Mouse (Mus musculus): ENCODE results near the gene Pagr1a. TPM values are rescaled to one million over a fixed set of nuclear protein-coding genes. Genes with fewer than 3 reads are reported as not detected.

Pagr1a gene
- polyA plus RNA-seq, 1 experiment from 2014 or later: 43.9 TPM

DNA sequence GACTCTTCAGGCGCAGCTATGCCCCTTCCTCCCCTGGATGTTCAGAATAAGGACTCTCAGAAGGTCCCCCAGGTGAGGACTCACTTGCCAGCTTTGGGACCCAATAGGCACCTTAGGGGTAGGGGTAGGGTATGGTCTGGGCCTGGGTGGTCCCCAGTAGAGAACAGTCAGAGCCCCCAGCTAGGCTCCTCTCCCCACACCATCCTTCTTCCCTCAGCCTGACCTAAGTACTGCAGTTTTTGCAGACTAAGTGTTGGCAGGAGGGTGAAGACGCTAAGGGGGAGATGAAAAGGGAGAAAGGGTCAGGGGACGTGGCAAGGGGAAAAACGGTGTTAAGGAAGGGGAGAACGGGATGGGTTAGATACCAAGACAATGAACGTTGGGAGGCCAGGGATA is 796 bp upstream of the Pagr1a start:
- Histone ChIP-seq H3K9ac (ENCODE audit: low read length) (no peak overlapping the region), H3K4me2 (ENCODE audit: low read length) (peak overlapping the region; percentile 88), H3K4me1 (replicated peaks; ENCODE audit: control insufficient read depth, insufficient read depth, low read length) (peaks cover 50% of the 10 kb centered on the region), H3K9me3 (ENCODE audit: control insufficient read depth, low read length) (no peaks in the 10 kb centered on the region), H3K4me3 (ENCODE audit: low read depth, low read length) (no peak overlapping the region), H3K36me3 (ENCODE audit: control insufficient read depth, insufficient read depth, low read length) (peaks cover 32% of the 10 kb centered on the region), H3K27me3 (replicated peaks; ENCODE audit: control insufficient read depth, insufficient read depth, low read length) (no peaks in the 10 kb centered on the region), H3K27ac (ENCODE audit: low read depth) (peak overlapping the region; percentile 65)
- 38% methylated on average over 6 of the region's 6 CpGs for WGBS
- DNase-seq (ENCODE audit: low spot score) (no peak), ATAC-seq (replicated peaks; ENCODE audit: low FRiP score, low TSS enrichment, low read depth) (no peak)

DNA sequence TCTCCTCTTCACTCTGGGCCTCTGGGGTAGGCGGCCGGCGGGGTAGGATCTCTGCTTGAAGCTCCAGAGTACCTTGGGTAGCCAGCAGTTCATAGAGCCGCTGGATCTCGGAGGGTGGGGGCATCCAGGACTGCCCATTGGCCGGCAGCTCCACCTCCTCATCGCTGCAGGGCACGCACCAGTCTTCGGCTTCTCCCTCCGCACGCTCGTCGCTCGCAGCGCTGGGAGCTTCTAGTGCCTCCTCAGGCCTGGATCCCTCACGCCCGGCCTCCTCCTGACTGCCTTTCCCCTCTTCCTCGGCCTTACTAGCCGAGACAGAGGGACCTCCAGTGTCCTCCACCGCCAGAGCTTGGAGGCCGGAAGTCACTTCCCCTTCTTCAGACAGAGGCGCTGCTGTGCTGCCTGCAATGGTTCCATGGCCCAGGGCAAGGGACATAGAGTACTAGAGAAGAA is 640 bp downstream of the Pagr1a start:
- Histone ChIP-seq H3K27me3 (replicated peaks; ENCODE audit: control insufficient read depth, insufficient read depth, low read length) (no peaks in the 10 kb centered on the region), H3K9ac (ENCODE audit: low read length) (peak overlapping the region; percentile 73), H3K27ac (ENCODE audit: low read depth) (peak overlapping the region; percentile 87), H3K36me3 (ENCODE audit: control insufficient read depth, insufficient read depth, low read length) (peaks cover 25% of the 10 kb centered on the region), H3K9me3 (ENCODE audit: control insufficient read depth, low read length) (no peaks in the 10 kb centered on the region), H3K4me3 (ENCODE audit: low read depth, low read length) (peak overlapping the region; percentile 72), H3K4me1 (replicated peaks; ENCODE audit: control insufficient read depth, insufficient read depth, low read length) (peaks cover 40% of the 10 kb centered on the region), H3K4me2 (ENCODE audit: low read length) (peak overlapping the region; percentile 88)
- DNase-seq (ENCODE audit: low spot score): no peak
- whole genome bisulfite sequencing: under 1% methylated on average over 22 of the region's 22 CpGs
- ATAC-seq (replicated peaks; ENCODE audit: low FRiP score, low TSS enrichment, low read depth): peak; percentile 33

DNA sequence TGATC is 869 bp downstream of the Pagr1a start, which contains the start of gene Pagr1b:
TSS of gene Pagr1b (minus strand) at position 4 of the 5 bp plus-strand sequence.
- peak within 1 kb of the TSS; percentile 88 for H3K4me2 ChIP-seq (ENCODE audit: low read length)

DNA sequence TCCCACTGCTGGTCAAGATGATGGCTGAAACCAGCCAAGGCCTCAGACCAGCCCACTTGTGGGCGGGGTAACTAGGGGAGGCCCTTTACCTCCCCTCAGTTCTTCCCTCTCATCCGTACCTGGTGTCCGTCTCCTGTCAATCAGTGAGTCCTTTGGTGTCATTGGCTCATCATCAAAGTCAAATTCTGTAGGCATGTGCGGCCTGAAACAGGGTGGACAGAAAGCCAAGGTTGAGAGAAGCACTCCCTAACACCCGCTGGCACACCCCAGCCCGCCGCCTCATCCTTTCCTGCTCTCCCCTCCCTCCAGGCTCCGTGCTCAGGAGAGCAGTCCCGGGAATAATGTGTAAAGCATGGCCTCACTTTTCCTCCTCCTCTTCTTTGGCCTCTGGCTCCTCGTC is 1.1 kb downstream of the Pagr1a start:
- H3K36me3 ChIP-seq (ENCODE audit: control insufficient read depth, insufficient read depth, low read length): peaks cover 25% of the 10 kb centered on the region
- peaks cover 36% of the 10 kb centered on the region for H3K4me1 ChIP-seq (replicated peaks; ENCODE audit: control insufficient read depth, insufficient read depth, low read length)
- peak overlapping the region; percentile 87 for H3K27ac ChIP-seq (ENCODE audit: low read depth)
- peak overlapping the region; percentile 88 for H3K4me2 ChIP-seq (ENCODE audit: low read length)
- H3K9ac ChIP-seq (ENCODE audit: low read length): peak overlapping the region; percentile 73
- no peaks in the 10 kb centered on the region for H3K9me3 ChIP-seq (ENCODE audit: control insufficient read depth, low read length)
- DNase-seq (ENCODE audit: low spot score): no peak
- ATAC-seq (replicated peaks; ENCODE audit: low FRiP score, low TSS enrichment, low read depth): peak; percentile 12; the same call in 1 of the 2 replicates
- H3K27me3 ChIP-seq (replicated peaks; ENCODE audit: control insufficient read depth, insufficient read depth, low read length): no peaks in the 10 kb centered on the region
- WGBS: under 1% methylated on average over 10 of the region's 10 CpGs
- peak overlapping the region; percentile 72 for H3K4me3 ChIP-seq (ENCODE audit: low read depth, low read length)

More for the DNA sequence above, 869 bp downstream of the Pagr1a start, which contains the start of gene Pagr1b:
- no peaks in the 10 kb centered on the region for H3K9me3 ChIP-seq (ENCODE audit: control insufficient read depth, low read length)
- H3K4me3 ChIP-seq (ENCODE audit: low read depth, low read length): peak within 1 kb of the TSS; percentile 72
- peaks cover 25% of the 10 kb centered on the region for H3K36me3 ChIP-seq (ENCODE audit: control insufficient read depth, insufficient read depth, low read length)
- H3K4me1 ChIP-seq (replicated peaks; ENCODE audit: control insufficient read depth, insufficient read depth, low read length): peaks cover 37% of the 10 kb centered on the region
- no peak for DNase-seq (ENCODE audit: low spot score)
- peak within 1 kb of the TSS; percentile 73 for H3K9ac ChIP-seq (ENCODE audit: low read length)
- no peak for ATAC-seq (replicated peaks; ENCODE audit: low FRiP score, low TSS enrichment, low read depth)
- H3K27me3 ChIP-seq (replicated peaks; ENCODE audit: control insufficient read depth, insufficient read depth, low read length): no peaks in the 10 kb centered on the region
- H3K27ac ChIP-seq (ENCODE audit: low read depth): peak within 1 kb of the TSS; percentile 87

DNA sequence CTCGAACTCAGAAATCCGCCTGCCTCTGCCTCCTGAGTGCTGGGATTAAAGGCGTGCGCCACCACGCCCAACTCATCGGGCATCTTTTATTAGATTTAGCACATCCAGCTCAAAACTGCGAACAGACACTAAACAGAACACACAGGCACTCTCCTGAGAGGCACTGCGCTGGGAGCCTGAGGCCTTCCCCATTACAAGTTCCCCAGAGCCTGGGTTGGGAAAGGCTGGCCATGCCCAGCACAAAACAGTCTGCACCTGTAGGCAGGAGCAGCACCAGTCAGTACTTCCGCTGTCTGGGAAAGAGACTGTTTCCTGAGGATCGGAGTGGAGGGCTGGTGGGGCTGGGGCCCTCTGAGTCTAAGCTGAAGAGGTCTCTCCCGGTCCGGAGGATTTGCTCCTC is 2.2 kb downstream of the Pagr1a start:
- H3K9me3 ChIP-seq (ENCODE audit: control insufficient read depth, low read length): no peaks in the 10 kb centered on the region
- WGBS: 90% methylated on average over 12 of the region's 12 CpGs
- H3K4me1 ChIP-seq (replicated peaks; ENCODE audit: control insufficient read depth, insufficient read depth, low read length): peaks cover 32% of the 10 kb centered on the region
- H3K9ac ChIP-seq (ENCODE audit: low read length): no peak overlapping the region
- no peaks in the 10 kb centered on the region for H3K27me3 ChIP-seq (replicated peaks; ENCODE audit: control insufficient read depth, insufficient read depth, low read length)
- no peak overlapping the region for H3K4me3 ChIP-seq (ENCODE audit: low read depth, low read length)
- no peak overlapping the region for H3K27ac ChIP-seq (ENCODE audit: low read depth)
- peak overlapping the region; percentile 60; the same call in 1 of the 2 replicates for H3K4me2 ChIP-seq (ENCODE audit: low read length)
- peaks cover 25% of the 10 kb centered on the region for H3K36me3 ChIP-seq (ENCODE audit: control insufficient read depth, insufficient read depth, low read length)
- ATAC-seq (replicated peaks; ENCODE audit: low FRiP score, low TSS enrichment, low read depth) (no peak), DNase-seq (ENCODE audit: low spot score) (no peak)

DNA sequence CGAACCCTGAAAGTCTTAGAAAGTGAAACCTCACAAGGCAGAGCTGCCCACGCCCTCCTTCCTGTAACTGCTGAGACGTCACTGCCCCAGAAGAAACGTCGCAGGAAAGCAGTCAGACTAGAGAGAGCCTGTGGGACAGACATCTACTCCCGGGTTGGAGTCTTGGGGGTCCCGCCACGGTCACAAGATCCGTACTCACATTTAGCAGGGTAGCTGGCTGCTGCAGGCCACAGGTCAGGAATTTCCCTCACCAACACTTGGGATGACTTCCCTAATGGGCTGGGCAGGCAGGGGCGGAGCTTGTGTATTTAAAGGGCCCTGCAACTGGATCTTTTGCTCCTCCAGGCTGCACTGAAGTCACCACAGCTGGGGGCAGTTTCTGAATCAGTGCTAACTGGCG is 2.8 kb downstream of the Pagr1a start, which contains the start of gene Mvp:
TSS of gene Mvp (minus strand) at position 302 of the 400 bp plus-strand sequence.
- H3K36me3 ChIP-seq (ENCODE audit: control insufficient read depth, insufficient read depth, low read length): peaks cover 25% of the 10 kb centered on the region
- peaks cover 29% of the 10 kb centered on the region for H3K4me1 ChIP-seq (replicated peaks; ENCODE audit: control insufficient read depth, insufficient read depth, low read length)
- DNase-seq (ENCODE audit: low spot score): peak; percentile 69
- peak within 1 kb of the TSS; percentile 88 for H3K4me2 ChIP-seq (ENCODE audit: low read length)
- 0 out of 2 replicates have a peak within 1 kb of the TSS, but pooled peaks have one; percentile 35 for H3K27ac ChIP-seq (ENCODE audit: low read depth)
- H3K9me3 ChIP-seq (ENCODE audit: control insufficient read depth, low read length): no peaks in the 10 kb centered on the region
- H3K27me3 ChIP-seq (replicated peaks; ENCODE audit: control insufficient read depth, insufficient read depth, low read length): no peaks in the 10 kb centered on the region
- 27% methylated on average over 11 of the region's 11 CpGs for WGBS
- no peak for ATAC-seq (replicated peaks; ENCODE audit: low FRiP score, low TSS enrichment, low read depth)
- peak within 1 kb of the TSS; percentile 8 for H3K9ac ChIP-seq (ENCODE audit: low read length)
- H3K4me3 ChIP-seq (ENCODE audit: low read depth, low read length): peak within 1 kb of the TSS; percentile 32

DNA sequence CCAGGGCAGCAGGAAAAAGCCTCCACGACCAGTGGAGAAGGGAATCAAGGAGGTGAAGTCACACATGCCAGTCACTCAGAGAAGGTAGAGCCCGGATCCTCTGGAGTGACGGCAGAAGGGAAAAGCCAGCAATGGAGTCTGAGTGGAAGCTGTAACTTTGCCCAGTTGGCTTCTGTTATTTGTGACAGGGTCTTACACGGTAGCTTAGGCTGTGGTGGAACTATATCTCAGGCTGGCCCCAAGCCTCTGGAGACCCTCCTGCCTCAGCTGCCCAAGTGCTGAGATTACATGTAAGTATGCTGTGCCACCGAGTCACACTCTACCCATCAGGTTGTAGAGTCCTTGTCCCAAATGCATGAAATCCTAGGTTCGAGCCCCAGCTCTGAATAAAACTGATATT is 3.8 kb downstream of the Pagr1a start:
- no peak overlapping the region for H3K4me3 ChIP-seq (ENCODE audit: low read depth, low read length)
- no peak overlapping the region for H3K27ac ChIP-seq (ENCODE audit: low read depth)
- peaks cover 25% of the 10 kb centered on the region for H3K36me3 ChIP-seq (ENCODE audit: control insufficient read depth, insufficient read depth, low read length)
- no peaks in the 10 kb centered on the region for H3K9me3 ChIP-seq (ENCODE audit: control insufficient read depth, low read length)
- H3K4me1 ChIP-seq (replicated peaks; ENCODE audit: control insufficient read depth, insufficient read depth, low read length): peaks cover 34% of the 10 kb centered on the region
- WGBS: 97% methylated on average over 6 of the region's 6 CpGs
- no peaks in the 10 kb centered on the region for H3K27me3 ChIP-seq (replicated peaks; ENCODE audit: control insufficient read depth, insufficient read depth, low read length)
- no peak overlapping the region for H3K9ac ChIP-seq (ENCODE audit: low read length)
- H3K4me2 ChIP-seq (ENCODE audit: low read length): no peak overlapping the region
- ATAC-seq (replicated peaks; ENCODE audit: low FRiP score, low TSS enrichment, low read depth) (no peak), DNase-seq (ENCODE audit: low spot score) (no peak)

DNA sequence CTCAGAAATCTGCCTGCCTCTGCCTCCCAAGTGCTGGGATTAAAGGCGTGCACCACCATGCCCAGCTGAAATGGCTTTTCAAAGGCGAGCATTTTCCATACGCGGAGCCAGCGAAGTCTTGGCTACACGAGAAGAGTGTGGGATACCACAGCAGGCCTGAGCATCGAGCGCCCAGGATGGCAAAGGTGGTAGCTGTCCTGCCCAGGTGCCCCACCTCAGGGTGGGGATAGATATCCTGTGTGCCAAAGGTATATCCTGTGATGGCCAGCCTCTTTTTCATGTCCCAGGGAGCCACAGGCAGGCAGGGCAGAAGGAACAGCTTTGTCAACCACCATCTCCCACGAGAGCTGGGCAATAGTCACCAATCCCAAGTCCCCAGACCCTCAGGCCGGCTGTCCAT is 4.3 kb downstream of the Pagr1a start:
- Histone ChIP-seq H3K27ac (ENCODE audit: low read depth) (no peak overlapping the region), H3K27me3 (replicated peaks; ENCODE audit: control insufficient read depth, insufficient read depth, low read length) (no peaks in the 10 kb centered on the region), H3K4me3 (ENCODE audit: low read depth, low read length) (no peak overlapping the region), H3K4me2 (ENCODE audit: low read length) (no peak overlapping the region), H3K4me1 (replicated peaks; ENCODE audit: control insufficient read depth, insufficient read depth, low read length) (peaks cover 34% of the 10 kb centered on the region), H3K36me3 (ENCODE audit: control insufficient read depth, insufficient read depth, low read length) (peaks cover 25% of the 10 kb centered on the region), H3K9ac (ENCODE audit: low read length) (no peak overlapping the region), H3K9me3 (ENCODE audit: control insufficient read depth, low read length) (no peaks in the 10 kb centered on the region)
- ATAC-seq (replicated peaks; ENCODE audit: low FRiP score, low TSS enrichment, low read depth) (no peak), DNase-seq (ENCODE audit: low spot score) (no peak)
- WGBS: 94% methylated on average over 10 of the region's 10 CpGs

DNA sequence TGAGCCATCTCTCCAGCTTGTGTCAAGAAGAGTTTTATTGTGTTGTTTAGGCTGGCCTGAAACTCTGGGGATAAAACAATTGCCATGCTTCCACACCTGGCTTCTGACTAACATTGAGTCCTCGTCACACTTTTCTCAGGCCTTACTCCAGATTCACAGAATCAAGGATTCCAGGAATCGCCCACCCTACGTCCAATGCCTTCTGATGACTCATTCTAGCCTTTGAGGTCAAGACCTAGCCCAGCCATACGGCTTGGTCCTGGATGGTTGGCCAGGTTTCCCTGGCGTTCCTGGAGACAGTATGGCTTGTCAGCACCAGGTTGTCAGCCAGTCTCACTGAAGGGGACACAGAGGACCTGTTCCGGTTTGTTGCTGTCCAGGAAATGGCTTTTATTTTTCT is 4.8 kb downstream of the Pagr1a start:
- Histone ChIP-seq H3K27me3 (replicated peaks; ENCODE audit: control insufficient read depth, insufficient read depth, low read length) (no peaks in the 10 kb centered on the region), H3K9ac (ENCODE audit: low read length) (no peak overlapping the region), H3K36me3 (ENCODE audit: control insufficient read depth, insufficient read depth, low read length) (peaks cover 25% of the 10 kb centered on the region), H3K4me3 (ENCODE audit: low read depth, low read length) (no peak overlapping the region), H3K9me3 (ENCODE audit: control insufficient read depth, low read length) (no peaks in the 10 kb centered on the region), H3K4me1 (replicated peaks; ENCODE audit: control insufficient read depth, insufficient read depth, low read length) (peaks cover 32% of the 10 kb centered on the region), H3K4me2 (ENCODE audit: low read length) (no peak overlapping the region), H3K27ac (ENCODE audit: low read depth) (no peak overlapping the region)
- ATAC-seq (replicated peaks; ENCODE audit: low FRiP score, low TSS enrichment, low read depth) (no peak), DNase-seq (ENCODE audit: low spot score) (no peak)
- 83% methylated on average over 6 of the region's 6 CpGs for WGBS
